Mouse (Mus musculus): ENCODE data around the gene Prmt3.

Prmt3 gene

GRCm38 (mm10) chr7:49797171-49797570 lies 19.0 kb downstream of the Prmt3 start:
- DNase-seq (ENCODE audit: low spot score) = no peak

GRCm38 (mm10) chr7:49803511-49803910 lies 25.4 kb downstream of the Prmt3 start:
- no peak for DNase-seq (ENCODE audit: low spot score)

- DNase-seq (ENCODE audit: low spot score) = no peak
Measured at GRCm38 (mm10) chr7:49804638-49805165, 26.6 kb downstream of the Prmt3 start.

GRCm38 (mm10) chr7:49805618-49806017 lies 27.5 kb downstream of the Prmt3 start:
- no peak for DNase-seq (ENCODE audit: low spot score)

- DNase-seq (ENCODE audit: low spot score) = no peak
Measured at GRCm38 (mm10) chr7:49807093-49807682, 29.0 kb downstream of the Prmt3 start.

GRCm38 (mm10) chr7:49807846-49808622 lies 29.9 kb downstream of the Prmt3 start:
- no peak for DNase-seq (ENCODE audit: low spot score)

GRCm38 (mm10) chr7:49809100-49809499 lies 31.0 kb downstream of the Prmt3 start:
- no peak for DNase-seq (ENCODE audit: low spot score)

- no peak for DNase-seq (ENCODE audit: low spot score)
Measured at GRCm38 (mm10) chr7:49809562-49809961, 31.4 kb downstream of the Prmt3 start.

- DNase-seq (ENCODE audit: low spot score) = peak; percentile 28
Measured at GRCm38 (mm10) chr7:49811346-49811745, 33.2 kb downstream of the Prmt3 start.

- DNase-seq (ENCODE audit: low spot score) = no peak
Measured at GRCm38 (mm10) chr7:49819393-49819792, 41.2 kb downstream of the Prmt3 start.

GRCm38 (mm10) chr7:49821370-49821769 lies 43.2 kb downstream of the Prmt3 start:
- DNase-seq (ENCODE audit: low spot score) = no peak

- no peak for DNase-seq (ENCODE audit: low spot score)
Measured at GRCm38 (mm10) chr7:49822028-49822427, 43.9 kb downstream of the Prmt3 start.

GRCm38 (mm10) chr7:49823595-49823994 lies 45.4 kb downstream of the Prmt3 start:
- DNase-seq (ENCODE audit: low spot score) = no peak

GRCm38 (mm10) chr7:49824043-49824442 lies 45.9 kb downstream of the Prmt3 start:
- no peak for DNase-seq (ENCODE audit: low spot score)

GRCm38 (mm10) chr7:49824581-49824980 lies 46.4 kb downstream of the Prmt3 start:
- peak; percentile 3 for DNase-seq (ENCODE audit: low spot score)

- no peak for DNase-seq (ENCODE audit: low spot score)
Measured at GRCm38 (mm10) chr7:49825492-49825891, 47.3 kb downstream of the Prmt3 start.

GRCm38 (mm10) chr7:49827920-49828319 lies 49.8 kb downstream of the Prmt3 start:
- DNase-seq (ENCODE audit: low spot score) = no peak

- no peak for DNase-seq (ENCODE audit: low spot score)
Measured at GRCm38 (mm10) chr7:49842366-49843282, 64.5 kb downstream of the Prmt3 start.

- DNase-seq (ENCODE audit: low spot score) = no peak
Measured at GRCm38 (mm10) chr7:49843304-49843933, 65.3 kb downstream of the Prmt3 start.

GRCm38 (mm10) chr7:49847939-49848338 lies 69.8 kb downstream of the Prmt3 start:
- DNase-seq (ENCODE audit: low spot score) = no peak

- no peak for DNase-seq (ENCODE audit: low spot score)
Measured at GRCm38 (mm10) chr7:49853342-49854181, 75.4 kb downstream of the Prmt3 start.

Data from adipocyte (in vitro differentiated cells).